In genomic region chr9:116383411-116384101, GRCm38 (mm10) we compare ENCODE assay signal across 8 mouse cellular contexts.
DNase-seq lines count a peak whose midpoint lies in the region; ATAC-seq and TF ChIP-seq lines count a peak whose summit lies in the region.

No protein-coding gene starts in this region.

- no peak for ATAC-seq in hindbrain, postnatal 0 days
- ATAC-seq in liver, embryonic 12.5 days, result no peak

- H3K4me3 ChIP-seq in hindbrain, postnatal 0 days (ENCODE audit: low read length), result no peak overlapping the region
- no peak overlapping the region for H3K4me3 ChIP-seq in liver, embryonic 12.5 days

- 36% methylated on average over 18 of the region's 18 CpGs for WGBS in hindbrain, postnatal 0 days
- WGBS in liver, embryonic 12.5 days (ENCODE audit: insufficient replicate concordance), result 44% methylated on average over 18 of the region's 18 CpGs

- DNase-seq in B cell, adult 2 months, result peak; percentile 39 to 46
- peak; percentile 46 for DNase-seq in T-cell, adult 2 months (ENCODE audit: low spot score)
- peak; percentile 28 for DNase-seq in gastrocnemius, adult 18-20 months (ENCODE audit: low spot score)
- DNase-seq in hindbrain, postnatal 0 days (ENCODE audit: low spot score), result peak; percentile 26
- DNase-seq in skeletal muscle tissue, adult 2 months (ENCODE audit: low read depth, low spot score), result peak; percentile 44
- no peak for DNase-seq in cerebellum, adult 9-10 months
- no peak for DNase-seq in left cerebral cortex, adult 11 months (ENCODE audit: low spot score)

- H3K4me1 ChIP-seq in hindbrain, postnatal 0 days (ENCODE audit: insufficient read depth, low read length), result peaks cover 5% of the 10 kb centered on the region; the same call in 1 of the 2 replicates
- H3K4me1 ChIP-seq in liver, embryonic 12.5 days, result peaks cover 17% of the 10 kb centered on the region

- TF ChIP-seq CTCF in hindbrain, postnatal 0 days (IDR thresholded peaks at IDR 0.05; ENCODE audit: low read depth), result no peak

- H3K9ac ChIP-seq in hindbrain, postnatal 0 days (replicated peaks; ENCODE audit: low read length), result no peak overlapping the region
- no peak overlapping the region for H3K9ac ChIP-seq in liver, embryonic 12.5 days

- no peaks in the 10 kb centered on the region for H3K36me3 ChIP-seq in hindbrain, postnatal 0 days (ENCODE audit: insufficient read depth, low read length)
- H3K36me3 ChIP-seq in liver, embryonic 12.5 days, result no peaks in the 10 kb centered on the region

- no peaks in the 10 kb centered on the region for H3K9me3 ChIP-seq in hindbrain, postnatal 0 days (ENCODE audit: low read length)
- H3K9me3 ChIP-seq in liver, embryonic 12.5 days (replicated peaks), result no peaks in the 10 kb centered on the region

- peak overlapping the region; percentile 56; the same call in 1 of the 2 replicates for H3K27ac ChIP-seq in hindbrain, postnatal 0 days
- peak overlapping the region; percentile 58; the same call in 1 of the 2 replicates for H3K27ac ChIP-seq in liver, embryonic 12.5 days

- peak overlapping the region; percentile 37; the same call in 1 of the 2 replicates for H3K4me2 ChIP-seq in hindbrain, postnatal 0 days (ENCODE audit: low read depth, low read length)
- H3K4me2 ChIP-seq in liver, embryonic 12.5 days, result peak overlapping the region; percentile 36

- no peaks in the 10 kb centered on the region for H3K27me3 ChIP-seq in hindbrain, postnatal 0 days (ENCODE audit: insufficient read depth, low read length)
- H3K27me3 ChIP-seq in liver, embryonic 12.5 days (replicated peaks), result no peaks in the 10 kb centered on the region

Comparison
In these comparisons a context has a peak if more than half of its experiments do, and no peak if none do; other contexts are left out.
1. DNase-seq: peak in B cell, adult 2 months (2 of 2), T-cell, adult 2 months (single experiment), gastrocnemius, adult 18-20 months (single experiment), hindbrain, postnatal 0 days (single experiment) and skeletal muscle tissue, adult 2 months (single experiment); none in cerebellum, adult 9-10 months (single experiment) and left cerebral cortex, adult 11 months (single experiment).